Mouse (Mus musculus) heart, adult 2 months (tissue): ENCODE measurements around the gene Hacd3.

ENCODE experiments used
- CTCF ChIP-seq: fragments of 200-600 bp; IDR thresholded peaks from 2 replicates; pipeline ENCODE4 v1.8.1; 2022; ENCODE audit warnings: antibody characterized with exemption, mild to moderate bottlenecking, moderate library complexity
- POLR2A ChIP-seq: fragments of 200-500 bp; IDR thresholded peaks from 2 replicates; pipeline ENCODE4 v1.6.1; 2011; ENCODE audit warnings: mild to moderate bottlenecking, low read depth, low read length, control low read depth; ENCODE audit not compliant: insufficient read depth

DNA sequence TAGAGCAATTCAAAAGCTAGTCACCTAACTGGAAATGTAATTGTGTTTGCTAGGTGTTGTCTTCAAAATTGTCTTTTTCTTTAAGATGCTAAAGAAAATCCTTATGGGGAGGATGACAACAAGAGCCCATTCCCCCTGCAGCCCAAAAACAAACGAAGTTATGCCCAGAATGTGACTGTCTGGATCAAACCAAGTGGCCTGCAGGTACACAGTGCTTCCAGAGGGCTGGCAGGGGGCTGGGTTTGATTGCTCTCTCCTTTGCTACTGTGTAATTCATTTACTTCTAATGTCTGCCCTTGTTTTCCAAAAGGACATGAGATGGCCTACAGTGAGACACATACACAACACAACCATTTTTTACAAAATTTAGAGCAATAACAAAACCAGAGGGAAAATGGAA is 39.6 kb downstream of the Hacd3 start:
- TF ChIP-seq CTCF = no peak
- TF ChIP-seq POLR2A = no peak
